Mouse (Mus musculus): ENCODE results near the gene B3gnt3. TPM values are rescaled to one million over a fixed set of nuclear protein-coding genes. Genes with fewer than 3 reads are reported as not detected.
A peak's percentile ranks its signal among the peaks of the same experiment; 100 is the strongest.
"Not testable (repeated sequence)": the region's sequence is repeated elsewhere in the genome, so short reads cannot be mapped to it uniquely, and the experiment has no call there.

Gene B3gnt3
- under 1 TPM; 0.44 to 0.49 TPM for total RNA-seq (2021)
- long read RNA-seq, experiment 1, partial matches to known transcripts = 0 of 3 reads
- long read RNA-seq, experiment 1, other reads (novel, unspliced or antisense) = 0 of 3 reads
- long read RNA-seq, experiment 2 = 0 reads

DNA sequence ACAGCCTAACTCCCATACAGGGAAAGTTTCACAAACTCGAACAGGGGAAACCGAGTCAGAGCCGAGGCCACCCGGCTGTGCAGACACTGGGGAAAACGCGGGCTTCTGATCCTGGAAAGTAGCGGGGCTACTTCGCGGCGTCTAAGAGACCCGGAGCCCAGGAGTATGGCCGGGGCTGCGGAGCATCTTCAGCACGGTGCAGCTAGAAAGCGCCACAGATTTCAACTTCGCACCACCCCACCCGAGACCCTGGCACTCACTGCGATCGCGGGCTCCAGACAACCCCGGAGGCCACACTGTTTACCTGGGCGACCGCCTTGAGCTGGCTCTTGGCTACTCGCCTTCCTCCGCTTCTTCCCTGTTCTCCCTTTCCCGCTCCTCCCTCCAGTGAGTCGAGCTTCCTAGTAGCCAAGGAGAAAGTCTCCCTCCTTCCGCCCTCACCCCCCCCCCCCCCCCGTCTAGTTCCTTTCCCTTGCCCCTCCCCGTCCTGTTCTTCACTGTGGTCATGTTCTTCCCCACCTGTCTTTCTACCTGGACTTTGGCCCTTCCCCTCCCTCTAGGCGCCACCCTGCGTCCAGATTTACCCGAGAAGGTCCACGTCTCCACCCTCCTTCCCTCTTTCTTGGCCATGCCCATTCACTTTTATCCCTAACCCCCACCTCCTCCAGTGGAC lies at the start of gene B3gnt3:
B3gnt3 (minus strand) TSS at position 376 of the 673 bp plus-strand sequence.
- intact Hi-C loops (cut with DNase I) = no loop called here

DNA sequence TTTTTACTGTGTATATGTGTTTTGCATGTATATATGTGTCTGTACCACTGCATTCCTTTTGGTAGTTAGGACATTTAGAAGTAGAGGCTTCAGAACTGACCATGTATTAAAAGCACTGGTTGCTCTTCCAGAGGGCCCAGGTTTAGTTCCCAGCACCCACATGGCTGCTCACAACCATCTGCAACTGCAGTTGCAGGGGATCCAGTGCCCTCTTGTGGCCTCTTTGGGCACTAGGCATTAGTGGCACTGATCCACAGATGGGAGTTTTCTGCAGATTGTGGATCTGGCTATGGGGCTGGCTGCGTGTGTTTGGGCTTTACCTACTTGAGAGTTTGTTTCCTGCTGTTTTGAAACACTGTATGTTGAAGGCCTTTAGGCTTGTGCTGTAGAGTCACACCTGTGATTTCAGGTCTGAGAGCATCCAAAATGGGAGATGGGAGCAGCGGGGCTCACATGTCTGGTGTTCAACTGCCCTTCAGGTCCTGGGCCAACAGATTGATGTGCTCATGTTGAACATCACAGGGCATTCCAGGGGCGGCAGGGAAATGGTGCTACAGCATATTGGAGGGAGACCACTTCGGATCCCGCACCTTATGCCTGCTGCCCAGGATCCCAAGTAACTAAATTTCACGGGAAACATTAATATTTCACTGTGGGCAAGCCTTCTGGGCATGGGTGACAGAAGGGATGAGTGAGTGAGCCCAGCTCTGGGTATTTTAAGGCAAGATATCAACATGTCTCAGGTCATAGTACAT lies 47.9 kb upstream of the B3gnt3 start:
- DNase-seq (ENCODE audit: low spot score in 2 of 2); intact Hi-C loops (cut with DNase I): not testable (repeated sequence)

More for the DNA sequence above, at the start of gene B3gnt3:
- DNase-seq (ENCODE audit: low spot score in 2 of 2) = no peak

DNA sequence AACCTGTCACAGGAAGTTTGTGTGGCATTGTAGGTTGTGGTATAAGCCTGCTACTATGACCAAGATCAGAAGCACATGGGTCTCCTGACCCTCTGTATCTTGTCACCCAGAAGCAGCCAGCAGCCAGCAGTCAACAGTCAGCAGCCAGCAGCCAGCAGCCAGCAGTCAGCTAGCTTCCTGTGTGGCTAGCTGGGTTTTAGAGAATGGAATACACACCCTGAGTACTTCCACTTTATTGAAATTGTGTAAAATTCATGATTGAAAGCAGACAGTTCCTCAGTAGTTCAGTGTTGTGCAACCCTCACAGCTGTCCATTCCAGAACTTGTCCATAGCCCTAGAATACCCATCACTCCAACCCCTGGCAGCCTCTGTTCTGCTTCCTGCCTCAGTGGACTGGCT lies 45.5 kb upstream of the B3gnt3 start:
- DNase-seq (ENCODE audit: low spot score in 2 of 2); intact Hi-C loops (cut with DNase I): not testable (repeated sequence)

DNA sequence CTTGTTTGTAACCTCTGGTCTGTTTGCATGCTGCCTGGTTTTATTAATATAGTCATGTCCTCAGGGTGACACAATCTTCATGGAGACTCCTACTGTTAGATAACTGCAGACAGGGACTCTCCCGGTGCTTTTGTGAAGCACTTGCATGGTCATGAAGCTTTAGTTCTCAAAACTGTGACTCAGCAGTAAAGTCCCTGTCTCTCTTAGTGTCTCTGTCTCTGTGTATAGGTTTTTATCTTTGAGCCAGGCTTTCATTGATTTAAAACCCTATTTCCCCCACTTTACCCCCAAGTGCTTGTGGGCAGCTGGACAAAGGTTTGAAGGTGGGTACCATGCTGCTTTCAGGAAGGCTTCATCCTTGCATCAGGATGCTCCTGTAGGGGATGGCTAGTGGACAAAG lies 43.7 kb upstream of the B3gnt3 start:
- intact Hi-C loops (cut with DNase I) = no loop called here
- no peak for DNase-seq (ENCODE audit: low spot score in 2 of 2)

DNA sequence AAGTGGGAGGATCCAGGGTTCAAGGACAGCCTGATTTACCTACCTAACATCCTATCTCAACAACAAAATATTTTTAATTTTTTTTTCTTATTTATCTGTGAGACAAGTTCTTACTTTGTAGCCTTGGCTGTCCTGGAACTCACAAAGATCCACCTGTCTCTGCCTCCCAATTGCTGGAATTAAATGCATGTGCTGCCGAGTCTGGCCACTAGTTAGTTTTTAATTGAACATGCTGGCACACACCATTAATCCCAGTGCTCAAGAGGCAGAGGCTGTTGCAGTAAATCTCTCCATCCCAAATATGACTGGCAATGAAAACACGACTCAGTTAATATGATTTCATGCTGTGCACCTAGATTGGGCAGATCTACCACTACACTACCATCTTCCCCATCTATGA lies 41.2 kb upstream of the B3gnt3 start:
- DNase-seq (ENCODE audit: low spot score in 2 of 2) = peak in 1 of 2 experiments; percentile 0

DNA sequence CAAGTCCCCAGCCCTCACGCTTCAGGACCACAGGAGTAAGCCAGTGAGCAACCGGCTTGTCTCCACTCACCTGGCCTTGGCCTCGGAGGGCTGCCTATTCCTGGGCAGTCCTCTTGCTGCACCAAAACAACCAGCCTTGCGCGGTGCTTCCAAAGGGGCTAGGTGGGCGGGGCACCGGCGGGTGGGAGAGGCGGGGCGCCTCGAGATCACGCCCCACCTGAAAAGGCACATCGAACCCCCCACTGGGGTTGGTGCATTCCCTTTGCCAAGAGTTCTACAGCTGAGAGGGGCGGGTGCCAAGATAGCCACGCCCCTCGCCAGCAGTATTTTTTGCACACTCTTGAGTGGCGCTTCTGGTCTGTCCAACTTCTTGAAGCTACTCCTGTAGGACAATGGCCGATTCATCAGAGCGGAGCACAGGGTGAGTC lies 40.1 kb upstream of the B3gnt3 start:
- intact Hi-C loops (cut with DNase I) = no loop called here
- DNase-seq (ENCODE audit: low spot score in 2 of 2) = no peak

More for the DNA sequence above, 41.2 kb upstream of the B3gnt3 start:
- intact Hi-C loops (cut with DNase I) = no loop called here

DNA sequence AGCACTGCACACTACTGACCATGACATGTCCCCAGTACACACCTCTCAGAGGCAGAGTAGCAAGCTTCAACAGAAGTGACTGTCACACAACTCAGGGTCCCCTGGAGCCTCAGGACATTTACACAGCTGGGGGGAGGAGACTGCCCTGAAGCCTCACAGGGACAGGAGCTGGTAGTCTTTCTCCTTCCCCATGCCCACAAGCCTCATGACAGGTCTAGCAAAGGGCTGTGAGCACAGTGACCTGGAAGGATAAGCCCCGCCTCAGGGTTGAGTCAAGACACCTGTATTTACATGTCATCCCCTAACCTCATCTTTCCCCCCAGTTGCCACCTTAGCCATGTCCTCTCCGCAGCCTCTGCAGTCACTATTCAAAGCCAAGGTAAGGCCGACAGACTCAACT lies 39.6 kb upstream of the B3gnt3 start:
- intact Hi-C loops (cut with DNase I) = no loop called here
- DNase-seq (ENCODE audit: low spot score in 2 of 2) = no peak

DNA sequence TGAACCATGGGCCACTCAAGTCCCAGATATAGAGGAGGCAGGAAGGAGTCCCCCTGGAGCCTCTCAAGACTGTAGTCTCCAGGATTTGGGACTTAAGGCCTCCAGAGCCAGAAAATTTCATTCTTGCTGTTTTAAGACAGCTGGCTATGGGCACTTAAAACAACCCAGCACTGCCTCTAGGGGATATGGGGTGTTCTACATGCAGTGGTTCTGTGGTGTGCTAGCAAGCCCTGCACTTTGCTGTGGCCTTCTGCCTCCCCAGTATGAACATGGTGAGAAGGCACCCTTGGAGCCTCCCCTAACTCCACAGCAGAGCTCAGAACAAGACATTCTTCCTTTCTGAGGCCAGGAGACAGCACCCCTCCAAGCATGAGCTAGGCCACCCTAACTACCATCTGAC lies 36.7 kb upstream of the B3gnt3 start:
- not testable (repeated sequence) for DNase-seq (ENCODE audit: low spot score in 2 of 2)
- intact Hi-C loops (cut with DNase I) = loop anchor here (5.0 kb wide), 1 partner anchor 456 kb away; no protein-coding TSS in a partner anchor

DNA sequence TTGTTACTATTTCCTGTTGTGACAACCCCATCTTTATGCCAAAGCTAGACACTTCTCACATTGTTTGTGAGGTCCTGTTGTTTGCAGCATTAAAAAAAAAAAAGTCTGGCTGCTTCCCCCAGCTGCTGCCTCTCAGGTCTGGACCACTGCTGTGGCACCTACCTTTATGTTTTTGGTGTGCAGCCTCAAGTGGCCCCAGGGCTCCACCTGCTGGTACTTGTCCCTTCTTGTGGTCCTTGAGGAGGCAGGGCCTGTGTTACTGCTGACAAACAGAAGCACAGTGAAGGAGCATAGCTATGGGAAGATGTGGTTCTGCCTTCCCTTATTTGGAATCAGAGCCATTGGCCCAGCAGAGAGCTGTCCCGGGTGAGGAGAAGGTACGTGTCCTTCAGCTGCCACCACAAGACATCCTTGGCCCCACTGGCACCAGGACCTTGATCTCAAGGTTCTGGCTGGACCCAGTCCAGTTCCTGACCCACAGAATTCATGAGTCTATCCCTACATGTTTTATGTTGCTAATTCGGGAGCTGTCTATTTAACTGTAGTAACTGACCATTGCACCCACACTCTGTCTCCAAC lies 30.2 kb upstream of the B3gnt3 start:
- DNase-seq (ENCODE audit: low spot score in 2 of 2) = peak in 1 of 2 experiments; percentile 75
- intact Hi-C loops (cut with DNase I) = no loop called here

DNA sequence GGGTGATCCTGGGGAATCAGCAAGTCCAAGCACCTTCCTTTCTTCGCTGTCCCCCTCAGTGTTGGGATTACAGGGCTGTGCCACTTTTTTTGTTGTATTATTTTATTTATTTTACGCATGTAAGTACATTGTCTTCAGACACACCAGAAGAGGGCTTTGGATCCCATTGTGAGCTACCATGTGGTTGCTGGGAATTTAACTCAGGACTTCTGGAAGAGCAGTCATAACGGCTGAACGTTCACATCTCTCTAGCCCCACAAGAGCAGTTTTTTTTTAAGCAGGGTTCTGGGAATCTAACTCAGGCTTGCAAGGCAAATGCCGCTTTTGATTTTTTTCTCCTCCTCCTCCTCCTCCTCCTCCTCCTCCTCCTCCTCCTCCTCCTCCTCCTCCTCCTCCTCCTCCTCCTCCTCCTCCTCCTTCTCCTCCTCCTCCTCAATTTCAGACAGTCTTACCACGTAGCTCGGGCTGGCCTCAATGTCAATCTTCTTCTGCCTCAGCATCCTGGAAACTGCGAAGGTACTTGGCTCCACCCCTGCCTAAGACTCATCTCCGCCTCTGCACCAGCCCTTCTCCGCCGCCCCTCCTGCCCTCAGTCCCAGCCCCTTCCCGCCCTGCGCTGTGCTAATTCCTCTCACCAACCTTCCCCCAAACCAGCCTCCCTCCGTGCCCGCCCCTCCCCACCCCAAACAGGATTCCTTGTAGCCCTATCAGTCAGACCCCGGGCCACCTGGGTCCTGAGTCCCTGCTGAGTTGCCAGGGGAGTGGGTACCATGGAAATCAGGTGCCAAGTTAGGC lies 27.4 kb upstream of the B3gnt3 start:
- intact Hi-C loops (cut with DNase I) = no loop called here
- no peak for DNase-seq (ENCODE audit: low spot score in 2 of 2)

DNA sequence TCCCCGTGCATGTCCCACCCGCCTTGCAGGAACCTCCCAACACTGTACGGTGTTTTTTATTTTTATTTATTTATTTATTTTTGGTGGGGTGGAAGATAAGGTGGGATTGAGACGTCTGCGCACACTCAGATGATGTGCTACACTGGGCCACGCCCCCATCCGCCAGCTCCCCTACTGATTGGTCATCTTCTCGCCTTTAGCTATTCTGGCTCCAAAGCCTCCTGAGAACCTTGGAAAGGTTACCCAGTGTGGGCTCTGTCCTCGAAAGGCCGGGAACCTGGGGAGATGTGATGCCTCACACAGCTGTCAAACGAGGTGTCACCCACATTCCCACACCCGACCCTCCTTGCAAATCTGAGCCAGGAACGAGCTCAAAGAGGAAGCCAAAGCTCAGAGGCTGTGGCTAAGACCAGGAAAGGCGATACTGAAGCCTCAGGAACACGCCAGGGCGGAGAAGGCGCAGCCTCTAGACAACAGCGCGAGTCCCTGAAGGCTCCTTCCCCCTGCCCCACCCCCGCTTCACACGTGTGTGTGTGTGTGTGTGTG lies 26.7 kb upstream of the B3gnt3 start:
- intact Hi-C loops (cut with DNase I) = no loop called here
- no peak for DNase-seq (ENCODE audit: low spot score in 2 of 2)

DNA sequence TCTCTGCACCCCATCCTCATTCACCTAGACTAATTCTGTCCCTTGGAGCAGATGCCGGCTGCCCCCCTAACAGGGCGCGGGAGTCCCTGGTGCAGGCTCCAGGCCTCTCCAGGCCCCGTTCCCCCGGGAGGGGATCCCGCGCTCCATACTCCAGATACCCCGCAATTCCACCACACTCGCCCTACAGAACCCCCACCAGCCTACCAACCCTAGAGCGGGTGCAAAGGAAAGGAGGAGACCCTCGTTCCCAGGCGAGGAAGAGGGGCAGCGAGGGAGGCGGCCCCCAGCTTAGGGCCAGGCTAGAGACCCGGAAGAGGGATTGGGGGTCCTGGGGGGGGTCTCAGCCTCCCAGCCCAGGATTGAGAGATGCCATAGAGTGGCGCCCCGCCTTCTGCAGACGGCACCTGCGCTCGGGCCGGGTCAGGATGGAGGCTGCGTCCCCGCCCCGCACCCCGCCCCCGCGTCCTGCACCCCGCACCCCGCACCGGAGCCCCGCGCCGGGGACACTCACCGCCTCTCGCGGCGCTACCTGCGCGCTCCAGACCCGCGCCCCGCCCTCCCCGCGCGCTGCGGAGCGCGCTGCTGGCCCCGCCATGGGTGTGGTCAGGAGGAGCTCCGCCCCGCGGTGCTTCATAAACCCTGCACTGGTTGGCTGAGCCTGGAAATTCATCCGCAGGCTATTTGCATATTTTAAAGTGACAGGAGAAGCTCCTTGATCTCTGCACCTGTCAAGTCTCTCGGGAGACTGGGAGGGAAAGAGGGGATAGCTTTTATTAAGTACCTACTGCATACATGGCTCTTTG lies 23.7 kb upstream of the B3gnt3 start, which contains the start of gene Fcho1:
Fcho1 (minus strand) TSS at position 595 of the 803 bp plus-strand sequence.
- peak; percentile 87 to 91 for DNase-seq (ENCODE audit: low spot score in 2 of 2)
- intact Hi-C loops (cut with DNase I) = no loop called here

DNA sequence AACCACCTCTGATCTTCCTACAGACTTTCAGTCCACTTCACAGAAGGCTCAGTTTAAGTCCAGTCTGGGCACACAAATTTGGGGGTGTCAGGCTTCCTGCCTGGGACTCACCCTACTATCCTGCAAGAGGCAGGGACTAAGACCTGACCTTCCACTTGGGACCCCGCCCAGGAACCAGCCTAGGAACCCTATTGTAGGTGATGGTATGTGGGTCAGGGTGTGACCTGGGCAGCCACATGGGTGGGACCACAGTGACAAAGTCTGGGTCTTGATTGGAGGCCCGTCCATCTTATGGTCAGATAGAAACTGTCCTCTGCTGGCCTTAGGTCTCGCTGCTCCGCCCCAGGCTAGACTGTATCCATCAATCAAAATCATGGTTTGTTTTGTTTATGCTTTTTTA lies 22.8 kb upstream of the B3gnt3 start:
- intact Hi-C loops (cut with DNase I) = loop anchor here (5.0 kb wide), 1 partner anchor 52 kb away; the partner anchor contains the start of gene Unc13a

DNA sequence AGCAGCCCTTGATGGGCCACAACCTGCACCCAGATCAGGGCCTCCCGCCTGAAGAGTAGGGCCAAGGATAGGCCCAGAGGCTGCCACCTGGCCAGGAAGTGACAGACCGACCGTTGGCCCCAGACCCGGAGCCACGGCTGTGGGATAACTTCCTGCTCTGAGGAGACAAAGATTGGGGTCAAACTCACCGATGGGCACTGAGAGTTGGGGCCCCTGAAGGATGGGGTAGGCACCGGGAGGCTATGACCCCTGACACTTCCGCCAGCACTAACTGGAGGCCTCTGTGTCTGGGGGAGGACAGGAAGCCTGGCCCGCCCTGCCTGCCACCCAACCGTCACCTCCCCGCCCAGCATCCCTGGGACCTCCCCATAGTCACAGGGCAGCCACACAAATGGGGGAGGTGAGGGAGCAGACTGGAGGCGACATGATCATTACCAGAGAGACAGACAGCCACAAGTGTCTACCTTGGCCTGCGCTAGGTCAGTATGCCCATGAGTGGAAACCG lies 21.5 kb upstream of the B3gnt3 start:
- intact Hi-C loops (cut with DNase I) = loop anchor here (5.0 kb wide), 1 partner anchor 51 kb away; the partner anchor contains the start of gene Unc13a
- no peak for DNase-seq (ENCODE audit: low spot score in 2 of 2)

More for the DNA sequence above, 22.8 kb upstream of the B3gnt3 start:
- no peak for DNase-seq (ENCODE audit: low spot score in 2 of 2)

DNA sequence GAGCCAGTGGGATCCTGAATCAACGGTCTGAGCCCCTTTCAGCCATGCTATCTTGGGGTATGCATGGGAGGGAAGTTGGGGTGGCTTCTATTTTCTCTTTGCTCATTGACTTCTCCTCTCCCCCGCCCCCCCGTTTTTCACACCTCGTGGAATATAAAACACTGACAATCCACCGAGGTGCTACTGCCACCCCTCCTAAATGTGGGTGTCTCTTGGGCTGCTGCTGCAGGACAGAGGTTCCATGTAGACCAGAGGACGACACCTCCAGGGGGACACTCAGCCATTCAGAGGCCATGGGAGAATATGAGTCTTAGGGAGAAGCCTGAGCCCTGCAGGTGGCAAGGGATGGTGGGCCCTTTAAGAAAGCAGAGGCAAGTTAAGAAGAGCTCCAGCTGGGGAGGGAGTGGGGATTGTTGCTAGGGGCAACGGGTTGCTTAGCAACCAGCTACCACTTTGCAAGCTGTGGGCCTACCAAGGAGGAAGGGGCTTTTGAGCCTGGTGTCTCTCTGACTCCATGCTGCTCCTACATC lies 18.4 kb upstream of the B3gnt3 start:
- intact Hi-C loops (cut with DNase I) = loop anchor here (5.0 kb wide), 1 partner anchor 48 kb away; the partner anchor contains the start of gene Unc13a
- DNase-seq (ENCODE audit: low spot score in 2 of 2) = peak; percentile 86 to 94

DNA sequence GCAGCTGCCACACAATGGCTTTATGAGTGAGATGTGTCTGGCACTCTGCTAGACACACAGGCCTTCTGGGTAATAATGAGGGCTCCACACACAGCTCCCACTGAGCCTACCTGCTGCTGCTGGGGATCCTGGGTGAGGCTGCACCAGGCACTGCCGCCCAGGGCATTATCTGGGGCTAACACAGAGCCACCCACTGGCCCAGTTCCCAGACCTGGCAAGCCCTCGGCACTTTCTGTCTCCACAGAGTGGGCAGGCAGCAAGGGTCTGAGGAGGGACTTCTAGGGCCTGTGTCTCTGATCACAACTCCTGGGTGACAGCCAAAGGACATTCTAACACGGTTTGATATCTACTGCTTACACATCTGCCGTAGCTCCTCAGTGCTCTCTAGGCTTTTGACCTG lies 17.6 kb upstream of the B3gnt3 start:
- intact Hi-C loops (cut with DNase I) = no loop called here
- no peak for DNase-seq (ENCODE audit: low spot score in 2 of 2)

DNA sequence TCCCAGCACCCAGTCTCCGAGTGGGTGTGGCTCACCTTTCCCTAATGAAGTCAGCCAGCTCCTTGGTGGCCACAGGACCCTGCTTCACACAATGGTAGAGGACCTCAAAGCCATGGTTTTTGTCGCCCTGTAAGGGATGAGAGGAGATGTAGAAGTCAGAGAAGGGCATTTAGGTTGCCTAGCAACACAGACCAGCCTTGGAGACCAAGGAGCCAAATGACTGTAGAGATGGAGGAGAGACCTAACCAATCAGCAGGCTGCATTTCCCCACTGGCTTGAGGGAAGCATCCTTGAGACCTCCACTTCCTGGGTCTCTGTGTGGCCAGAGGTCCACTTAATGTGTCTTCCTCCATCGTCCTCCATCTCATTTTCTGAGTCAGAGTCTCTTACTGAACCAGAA lies 16.7 kb upstream of the B3gnt3 start:
- intact Hi-C loops (cut with DNase I) = no loop called here
- DNase-seq (ENCODE audit: low spot score in 2 of 2) = no peak

DNA sequence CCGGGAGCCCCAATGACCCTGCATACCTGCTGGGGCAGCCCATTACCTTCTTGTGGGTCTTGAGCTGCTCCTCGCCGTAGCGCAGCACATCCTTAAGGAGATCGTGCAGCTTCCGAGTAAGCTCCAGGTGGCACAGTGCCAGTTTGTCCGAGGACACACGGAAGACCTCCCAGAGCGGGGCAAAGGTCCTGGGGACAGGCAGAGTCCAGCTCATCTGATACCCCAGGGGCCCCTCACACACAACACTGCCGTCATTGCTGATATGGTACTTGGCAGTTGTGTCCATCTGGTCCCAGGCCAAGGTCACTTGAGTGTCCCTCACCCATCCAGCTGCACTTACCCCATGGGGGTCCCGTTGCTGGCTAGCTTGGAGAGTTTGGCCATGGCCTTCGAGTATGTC lies 15.5 kb upstream of the B3gnt3 start:
- DNase-seq (ENCODE audit: low spot score in 2 of 2) = no peak
- intact Hi-C loops (cut with DNase I) = no loop called here

Data from left cerebral cortex, postnatal 14 days (tissue).